Mouse (Mus musculus) embryonic facial prominence, embryonic 12.5 days (tissue): ENCODE results near the gene Slc12a8. TPM values are rescaled to one million over a fixed set of nuclear protein-coding genes. Genes with fewer than 3 reads are reported as not detected.

ENCODE experiments used
- ATAC-seq: fragments of 200-750 bp; cut with Nextera tagmentation; 2 replicates; pipeline ENCODE4 v1.8.0; 2017; ENCODE audit not compliant: insufficient number of reproducible peaks, insufficient read depth, low FRiP score, low TSS enrichment
- H3K27ac ChIP-seq: fragments of 300-500 bp; sonication (generic); 2 replicates; pipeline ENCODE4 v1.5.1; 2016; ENCODE audit warnings: mild to moderate bottlenecking
- H3K27me3 ChIP-seq: fragments of 300-500 bp; sonication (generic); 2 replicates; pipeline ENCODE4 v1.6.1; 2016; ENCODE audit warnings: mild to moderate bottlenecking, moderate library complexity
- H3K36me3 ChIP-seq: fragments of 300-500 bp; sonication (generic); 2 replicates; pipeline ENCODE4 v1.6.1; 2016; ENCODE audit warnings: mild to moderate bottlenecking
- H3K4me1 ChIP-seq: fragments of 300-500 bp; sonication (generic); 2 replicates; pipeline ENCODE4 v1.6.1; 2016
- H3K4me2 ChIP-seq: fragments of 300-500 bp; sonication (generic); replicated peaks from 2 replicates; pipeline ENCODE4 v1.6.1; 2016; ENCODE audit warnings: mild to moderate bottlenecking, moderate library complexity
- H3K4me3 ChIP-seq: fragments of 300-500 bp; sonication (generic); 2 replicates; pipeline ENCODE4 v1.5.1; 2016; ENCODE audit warnings: mild to moderate bottlenecking
- H3K9ac ChIP-seq: fragments of 300-500 bp; sonication (generic); 2 replicates; pipeline ENCODE4 v1.6.1; 2016; ENCODE audit warnings: mild to moderate bottlenecking, moderate library complexity
- H3K9me3 ChIP-seq: fragments of 300-500 bp; sonication (generic); 2 replicates; pipeline ENCODE4 v1.6.1; 2016; ENCODE audit warnings: mild to moderate bottlenecking, moderate library complexity
- WGBS: fragments of 180-500 bp; shearing (Covaris S2); methylation state at CpG from one replicate; pipeline ENCODE4 v1.1.7; 2016; 5-methylcytosine and 5-hydroxymethylcytosine counted together
- polyA plus RNA-seq: library from polyadenylated mRNA; unstranded; fragments of >200 nt; fragmentation: Nextera tagmentation; extraction: Ambion mirVana; gene quantifications from 2 replicates; pipeline ENCODE4 v1.2.1, GENCODE M21; 2016

Slc12a8 gene
- polyA plus RNA-seq, 1 experiment from 2014 or later: 0.65 TPM

- Histone ChIP-seq H3K9ac (no peak overlapping the region), H3K4me1 (peaks cover 10% of the 10 kb centered on the region), H3K4me3 (no peak overlapping the region), H3K4me2 (no peak overlapping the region), H3K27ac (no peak overlapping the region), H3K36me3 (no peaks in the 10 kb centered on the region), H3K9me3 (no peaks in the 10 kb centered on the region), H3K27me3 (0 out of 2 replicates have a peak, but pooled peaks cover under 1% of the 10 kb centered on the region)
- 77% methylated on average over 6 of the region's 6 CpGs for WGBS
- ATAC-seq: no peak
These were observed 4.6 kb upstream of the Slc12a8 start for GRCm38 (mm10) chr16:33512555-33512954.

- ATAC-seq: no peak
- Histone ChIP-seq H3K9ac (peak overlapping the region; percentile 38; the same call in 1 of the 2 replicates), H3K4me3 (peak overlapping the region; percentile 37; the same call in 1 of the 2 replicates), H3K4me2 (peak overlapping the region; percentile 73), H3K36me3 (no peaks in the 10 kb centered on the region), H3K27ac (no peak overlapping the region), H3K27me3 (0 out of 2 replicates have a peak, but pooled peaks cover 7% of the 10 kb centered on the region), H3K4me1 (peaks cover 12% of the 10 kb centered on the region), H3K9me3 (no peaks in the 10 kb centered on the region)
- 27% methylated on average over 4 of the region's 4 CpGs for WGBS
These were observed 499 bp downstream of the Slc12a8 start for GRCm38 (mm10) chr16:33517627-33518026.

- H3K36me3 ChIP-seq: no peaks in the 10 kb centered on the region
- no peak overlapping the region for H3K27ac ChIP-seq
- peaks cover 12% of the 10 kb centered on the region for H3K4me1 ChIP-seq
- no peak overlapping the region for H3K4me3 ChIP-seq
- WGBS: 65% methylated on average over 7 of the region's 7 CpGs
- H3K9ac ChIP-seq: no peak overlapping the region
- no peak overlapping the region for H3K4me2 ChIP-seq
- H3K27me3 ChIP-seq: 0 out of 2 replicates have a peak, but pooled peaks cover 7% of the 10 kb centered on the region
- ATAC-seq: no peak
- no peaks in the 10 kb centered on the region for H3K9me3 ChIP-seq
These were observed 1.1 kb downstream of the Slc12a8 start for GRCm38 (mm10) chr16:33518236-33518635.

GRCm38 (mm10) chr16:33519916-33520568, 2.9 kb downstream of the Slc12a8 start:
- H3K9me3 ChIP-seq: no peaks in the 10 kb centered on the region
- H3K4me2 ChIP-seq: no peak overlapping the region
- peaks cover 12% of the 10 kb centered on the region for H3K4me1 ChIP-seq
- 82% methylated on average over 6 of the region's 6 CpGs for WGBS
- no peak overlapping the region for H3K4me3 ChIP-seq
- no peak overlapping the region for H3K9ac ChIP-seq
- 0 out of 2 replicates have a peak, but pooled peaks cover 7% of the 10 kb centered on the region for H3K27me3 ChIP-seq
- H3K27ac ChIP-seq: no peak overlapping the region
- no peaks in the 10 kb centered on the region for H3K36me3 ChIP-seq
- ATAC-seq: no peak

- no peak overlapping the region for H3K4me3 ChIP-seq
- H3K9me3 ChIP-seq: no peaks in the 10 kb centered on the region
- no peak overlapping the region for H3K9ac ChIP-seq
- ATAC-seq: no peak
- H3K4me2 ChIP-seq: no peak overlapping the region
- 63% methylated on average over 4 of the region's 4 CpGs for WGBS
- no peaks in the 10 kb centered on the region for H3K36me3 ChIP-seq
- peaks cover 3% of the 10 kb centered on the region for H3K4me1 ChIP-seq
- H3K27ac ChIP-seq: no peak overlapping the region
- 0 out of 2 replicates have a peak, but pooled peaks cover 7% of the 10 kb centered on the region for H3K27me3 ChIP-seq
These were observed 5.4 kb downstream of the Slc12a8 start for GRCm38 (mm10) chr16:33522516-33522915.

GRCm38 (mm10) chr16:33523571-33523970, 6.4 kb downstream of the Slc12a8 start:
- no peaks in the 10 kb centered on the region for H3K9me3 ChIP-seq
- no peak overlapping the region for H3K9ac ChIP-seq
- H3K4me2 ChIP-seq: no peak overlapping the region
- no peaks in the 10 kb centered on the region for H3K27me3 ChIP-seq
- no peaks in the 10 kb centered on the region for H3K4me1 ChIP-seq
- no peaks in the 10 kb centered on the region for H3K36me3 ChIP-seq
- WGBS: 72% methylated on average over 10 of the region's 10 CpGs
- H3K27ac ChIP-seq: no peak overlapping the region
- no peak overlapping the region for H3K4me3 ChIP-seq
- ATAC-seq: no peak

- Histone ChIP-seq H3K27ac (no peak overlapping the region), H3K36me3 (no peaks in the 10 kb centered on the region), H3K9ac (no peak overlapping the region), H3K27me3 (no peaks in the 10 kb centered on the region), H3K4me2 (no peak overlapping the region), H3K4me3 (no peak overlapping the region), H3K4me1 (no peaks in the 10 kb centered on the region), H3K9me3 (no peaks in the 10 kb centered on the region)
- no peak for ATAC-seq
- 73% methylated on average over 11 of the region's 11 CpGs for WGBS
These were observed 12.7 kb downstream of the Slc12a8 start for GRCm38 (mm10) chr16:33529502-33530454.

- WGBS: 73% methylated on average over 8 of the region's 8 CpGs
- ATAC-seq: no peak
- no peak overlapping the region for H3K27ac ChIP-seq
These were observed 14.1 kb downstream of the Slc12a8 start for GRCm38 (mm10) chr16:33531184-33531583.

GRCm38 (mm10) chr16:33536456-33536855, 19.3 kb downstream of the Slc12a8 start:
- Histone ChIP-seq H3K27ac (no peak overlapping the region), H3K4me3 (no peak overlapping the region), H3K36me3 (no peaks in the 10 kb centered on the region), H3K27me3 (no peaks in the 10 kb centered on the region), H3K4me2 (no peak overlapping the region), H3K9ac (no peak overlapping the region), H3K9me3 (no peaks in the 10 kb centered on the region), H3K4me1 (no peaks in the 10 kb centered on the region)
- ATAC-seq: no peak
- WGBS: 77% methylated on average over 8 of the region's 8 CpGs

More at GRCm38 (mm10) chr16:33531184-33531583, 14.1 kb downstream of the Slc12a8 start:
- Histone ChIP-seq H3K4me3 (no peak overlapping the region), H3K9ac (no peak overlapping the region; the same call in 1 of the 2 replicates), H3K4me1 (no peaks in the 10 kb centered on the region), H3K9me3 (no peaks in the 10 kb centered on the region), H3K4me2 (no peak overlapping the region), H3K27me3 (no peaks in the 10 kb centered on the region), H3K36me3 (no peaks in the 10 kb centered on the region)

- no peaks in the 10 kb centered on the region for H3K36me3 ChIP-seq
- ATAC-seq: no peak
- H3K27me3 ChIP-seq: no peaks in the 10 kb centered on the region
- no peak overlapping the region for H3K27ac ChIP-seq
- 85% methylated on average over 21 of the region's 21 CpGs for WGBS
- no peak overlapping the region for H3K4me3 ChIP-seq
- no peaks in the 10 kb centered on the region for H3K9me3 ChIP-seq
- H3K9ac ChIP-seq: no peak overlapping the region
- no peak overlapping the region for H3K4me2 ChIP-seq
- H3K4me1 ChIP-seq: no peaks in the 10 kb centered on the region
These were observed 20.5 kb downstream of the Slc12a8 start for GRCm38 (mm10) chr16:33537499-33538225.

GRCm38 (mm10) chr16:33544346-33544745, 27.2 kb downstream of the Slc12a8 start:
- Histone ChIP-seq H3K9ac (no peak overlapping the region), H3K27me3 (no peaks in the 10 kb centered on the region), H3K4me2 (no peak overlapping the region), H3K9me3 (no peaks in the 10 kb centered on the region), H3K4me3 (no peak overlapping the region), H3K4me1 (no peaks in the 10 kb centered on the region), H3K36me3 (no peaks in the 10 kb centered on the region), H3K27ac (no peak overlapping the region)
- no peak for ATAC-seq
- 93% methylated on average over 2 of the region's 2 CpGs for WGBS
